Mouse (Mus musculus) spleen, adult 2 months (tissue): ENCODE measurements around the gene Car11.

Source experiments
- CTCF ChIP-seq: fragments of 200-500 bp; IDR thresholded peaks from 2 replicates; pipeline ENCODE4 v1.5.1; 2011; ENCODE audit warnings: mild to moderate bottlenecking, inconsistent platforms; ENCODE audit not compliant: insufficient read depth, insufficient read length, insufficient replicate concordance; ENCODE audit errors: extremely low read depth
- POLR2A ChIP-seq: fragments of 200-500 bp; IDR thresholded peaks from 2 replicates; pipeline ENCODE4 v1.6.1; 2011; ENCODE audit warnings: low read depth, low read length, inconsistent platforms

- TF ChIP-seq POLR2A, result no peak
- no peak for TF ChIP-seq CTCF
Measured at GRCm38 (mm10) chr7:45713396-45713795, 13.8 kb downstream of the Car11 start.
